Mouse (Mus musculus): Measurements from ENCODE around the gene Camsap2. TPM values are rescaled to one million over a fixed set of nuclear protein-coding genes. Genes with fewer than 3 reads are reported as not detected.

The Camsap2 gene
- polyA plus RNA-seq, 1 experiment from 2014 or later, result 8.9 TPM

DNA sequence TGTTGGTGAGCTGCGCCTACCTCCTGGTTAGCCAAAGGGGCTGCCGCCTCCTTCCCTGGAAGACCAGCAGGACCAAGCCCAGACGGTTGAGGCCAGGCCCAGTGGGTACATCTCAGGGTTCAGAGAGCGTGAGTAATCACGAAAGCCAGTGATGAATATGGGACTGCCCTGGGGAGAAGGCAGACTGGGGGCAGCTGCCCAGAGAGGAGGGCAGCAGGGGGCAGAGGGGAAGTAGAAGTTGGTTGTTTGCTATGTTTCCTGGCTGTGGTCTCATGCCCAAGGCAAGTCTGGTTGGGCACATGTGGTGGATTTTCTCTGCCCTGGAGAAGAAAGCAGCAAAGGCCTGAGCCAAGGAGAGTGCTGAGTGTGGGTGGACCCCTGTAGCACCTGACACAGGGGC lies 82.5 kb downstream of the Camsap2 start:
- no peak overlapping the region for H3K9ac ChIP-seq (ENCODE audit: low read length)
- no peak for DNase-seq (ENCODE audit: low spot score)
- no peak overlapping the region for H3K4me3 ChIP-seq (ENCODE audit: low read depth, low read length)
- WGBS, result 89% methylated on average over 5 of the region's 5 CpGs
- no peak overlapping the region for H3K27ac ChIP-seq (replicated peaks)
- no peak for ATAC-seq (ENCODE audit: low FRiP score, low TSS enrichment)
- peaks cover 6% of the 10 kb centered on the region; the same call in 1 of the 2 replicates for H3K4me1 ChIP-seq (replicated peaks; ENCODE audit: control insufficient read depth, insufficient read depth)
- H3K27me3 ChIP-seq (ENCODE audit: control insufficient read depth, insufficient read depth, low read length), result peaks cover 5% of the 10 kb centered on the region; the same call in 1 of the 2 replicates
- no peak for TF ChIP-seq CTCF (IDR thresholded peaks at IDR 0.05; ENCODE audit: low read depth)
- TF ChIP-seq EP300 (optimal IDR thresholded peaks at IDR 0.05), result no peak
- H3K36me3 ChIP-seq (ENCODE audit: control insufficient read depth, insufficient read depth, low read length), result peaks cover 2% of the 10 kb centered on the region; the same call in 1 of the 2 replicates
- no peaks in the 10 kb centered on the region for H3K9me3 ChIP-seq (ENCODE audit: control insufficient read depth, low read length)
- H3K4me2 ChIP-seq (replicated peaks; ENCODE audit: low read depth), result no peak overlapping the region

GRCm38 (mm10) chr1:136260635-136261238 lies 85.2 kb downstream of the Camsap2 start, which contains the start of gene Gpr25:
Gpr25 (minus strand) TSS chr1:136260873.
- Histone ChIP-seq H3K9me3 (ENCODE audit: control insufficient read depth, low read length) (no peaks in the 10 kb centered on the region), H3K36me3 (ENCODE audit: control insufficient read depth, insufficient read depth, low read length) (no peaks in the 10 kb centered on the region), H3K4me1 (replicated peaks; ENCODE audit: control insufficient read depth, insufficient read depth) (peaks cover 6% of the 10 kb centered on the region; the same call in 1 of the 2 replicates), H3K4me2 (replicated peaks; ENCODE audit: low read depth) (peak within 1 kb of the TSS; percentile 88), H3K27ac (replicated peaks) (no peak within 1 kb of the TSS), H3K4me3 (ENCODE audit: low read depth, low read length) (peak within 1 kb of the TSS; percentile 51), H3K27me3 (ENCODE audit: control insufficient read depth, insufficient read depth, low read length) (peaks cover 5% of the 10 kb centered on the region; the same call in 1 of the 2 replicates), H3K9ac (ENCODE audit: low read length) (peak within 1 kb of the TSS; percentile 23; the same call in 1 of the 2 replicates)
- WGBS, result 12% methylated on average over 28 of the region's 28 CpGs
- ATAC-seq (ENCODE audit: low FRiP score, low TSS enrichment) (peak; percentile 22), DNase-seq (ENCODE audit: low spot score) (no peak)
- TF ChIP-seq EP300 (optimal IDR thresholded peaks at IDR 0.05) (no peak), CTCF (IDR thresholded peaks at IDR 0.05; ENCODE audit: low read depth) (no peak)

- DNase-seq (ENCODE audit: low spot score) (peak; percentile 63), ATAC-seq (ENCODE audit: low FRiP score, low TSS enrichment) (peak; percentile 68)
- under 1% methylated on average over 79 of the region's 95 CpGs for WGBS
- TF ChIP-seq CTCF (IDR thresholded peaks at IDR 0.05; ENCODE audit: low read depth), result no peak
- TF ChIP-seq EP300 (optimal IDR thresholded peaks at IDR 0.05), result no peak
- Histone ChIP-seq H3K27me3 (ENCODE audit: control insufficient read depth, insufficient read depth, low read length) (peaks cover 5% of the 10 kb centered on the region; the same call in 1 of the 2 replicates), H3K36me3 (ENCODE audit: control insufficient read depth, insufficient read depth, low read length) (no peaks in the 10 kb centered on the region), H3K9ac (ENCODE audit: low read length) (peak overlapping the region; percentile 23; the same call in 1 of the 2 replicates), H3K4me2 (replicated peaks; ENCODE audit: low read depth) (peak overlapping the region; percentile 88), H3K9me3 (ENCODE audit: control insufficient read depth, low read length) (no peaks in the 10 kb centered on the region), H3K27ac (replicated peaks) (no peak overlapping the region), H3K4me3 (ENCODE audit: low read depth, low read length) (peak overlapping the region; percentile 51), H3K4me1 (replicated peaks; ENCODE audit: control insufficient read depth, insufficient read depth) (peaks cover 6% of the 10 kb centered on the region; the same call in 1 of the 2 replicates)
Observed at GRCm38 (mm10) chr1:136259893-136260634, 85.8 kb downstream of the Camsap2 start.

GRCm38 (mm10) chr1:136259543-136259892 lies 86.4 kb downstream of the Camsap2 start:
- Histone ChIP-seq H3K4me2 (replicated peaks; ENCODE audit: low read depth) (peak overlapping the region; percentile 88), H3K27ac (replicated peaks) (no peak overlapping the region), H3K36me3 (ENCODE audit: control insufficient read depth, insufficient read depth, low read length) (no peaks in the 10 kb centered on the region), H3K9me3 (ENCODE audit: control insufficient read depth, low read length) (no peaks in the 10 kb centered on the region), H3K9ac (ENCODE audit: low read length) (no peak overlapping the region), H3K4me3 (ENCODE audit: low read depth, low read length) (peak overlapping the region; percentile 51), H3K27me3 (ENCODE audit: control insufficient read depth, insufficient read depth, low read length) (peaks cover 5% of the 10 kb centered on the region; the same call in 1 of the 2 replicates), H3K4me1 (replicated peaks; ENCODE audit: control insufficient read depth, insufficient read depth) (peaks cover 6% of the 10 kb centered on the region; the same call in 1 of the 2 replicates)
- ATAC-seq (ENCODE audit: low FRiP score, low TSS enrichment) (no peak), DNase-seq (ENCODE audit: low spot score) (no peak)
- TF ChIP-seq EP300 (optimal IDR thresholded peaks at IDR 0.05), result no peak
- no peak for TF ChIP-seq CTCF (IDR thresholded peaks at IDR 0.05; ENCODE audit: low read depth)
- WGBS, result 3% methylated on average over 16 of the region's 16 CpGs

DNA sequence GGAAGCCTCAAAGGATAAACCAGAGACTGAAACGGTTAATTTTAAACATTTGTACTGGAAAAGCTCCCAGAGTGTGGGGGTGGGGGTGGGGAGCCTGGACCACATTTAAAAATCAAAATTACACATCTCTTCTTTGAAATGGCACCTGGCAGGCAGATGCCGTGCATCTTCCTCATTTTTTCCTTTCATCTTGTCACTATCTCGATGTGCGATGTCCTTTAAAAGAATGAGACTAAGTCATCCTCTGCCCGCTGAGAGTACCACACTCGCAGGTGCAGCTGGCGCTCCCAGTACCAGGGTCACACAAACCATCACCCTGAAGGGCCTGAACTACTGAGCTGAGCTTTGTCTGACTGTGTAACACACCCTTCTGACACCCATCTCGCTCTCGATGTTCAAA lies 87.4 kb downstream of the Camsap2 start:
- Histone ChIP-seq H3K4me1 (replicated peaks; ENCODE audit: control insufficient read depth, insufficient read depth) (peaks cover 6% of the 10 kb centered on the region; the same call in 1 of the 2 replicates), H3K27me3 (ENCODE audit: control insufficient read depth, insufficient read depth, low read length) (peaks cover 5% of the 10 kb centered on the region; the same call in 1 of the 2 replicates), H3K27ac (replicated peaks) (no peak overlapping the region), H3K9me3 (ENCODE audit: control insufficient read depth, low read length) (no peaks in the 10 kb centered on the region), H3K4me2 (replicated peaks; ENCODE audit: low read depth) (no peak overlapping the region), H3K4me3 (ENCODE audit: low read depth, low read length) (no peak overlapping the region), H3K36me3 (ENCODE audit: control insufficient read depth, insufficient read depth, low read length) (no peaks in the 10 kb centered on the region), H3K9ac (ENCODE audit: low read length) (no peak overlapping the region)
- TF ChIP-seq CTCF (IDR thresholded peaks at IDR 0.05; ENCODE audit: low read depth) (no peak), EP300 (optimal IDR thresholded peaks at IDR 0.05) (no peak)
- ATAC-seq (ENCODE audit: low FRiP score, low TSS enrichment), result no peak
- DNase-seq (ENCODE audit: low spot score), result no peak
- 62% methylated on average over 9 of the region's 9 CpGs for WGBS
